Mouse (Mus musculus): ENCODE data around the gene Tmem115.

DNA sequence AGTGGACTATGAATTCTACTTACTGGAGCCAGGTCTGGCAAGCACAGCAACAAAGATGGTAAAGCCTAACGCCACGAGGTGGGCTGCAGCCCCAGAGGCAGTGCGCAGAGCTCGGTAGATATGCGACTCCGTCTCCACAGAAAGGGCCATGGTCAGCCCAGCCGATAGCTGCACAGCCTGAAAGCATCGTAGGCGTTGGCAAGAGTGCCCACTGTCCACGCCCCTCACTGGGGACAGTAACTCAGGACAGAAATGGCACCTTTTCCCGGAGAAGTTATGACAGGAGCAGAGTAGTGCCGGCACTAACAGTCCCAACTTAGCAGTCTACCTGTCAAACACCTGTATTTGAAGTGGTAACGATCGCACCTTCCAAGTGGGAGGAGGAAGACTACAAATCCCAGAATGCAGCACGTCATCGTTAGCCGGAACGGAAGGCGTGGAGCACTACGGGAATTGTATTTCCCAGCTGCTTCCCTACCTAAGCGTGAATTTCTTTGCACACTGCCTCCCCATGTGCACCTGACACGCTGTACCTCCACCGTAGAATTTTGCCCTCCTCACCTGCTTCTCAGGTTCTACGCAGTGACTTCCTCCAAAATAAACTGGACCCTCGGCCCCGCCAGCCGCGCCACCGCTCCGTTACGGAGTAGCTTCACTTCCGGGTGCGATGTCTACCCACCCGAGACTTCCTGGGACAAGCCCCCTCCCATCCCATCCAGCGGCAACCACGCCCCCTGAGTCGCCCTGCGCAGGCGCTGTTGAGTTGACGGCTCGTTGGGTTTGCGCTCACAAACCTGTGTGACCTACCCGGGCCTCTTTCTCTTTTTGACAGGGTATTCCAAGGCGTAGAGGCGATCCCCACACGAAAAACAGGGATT lies 8.0 kb downstream of the Tmem115 start, which contains the start of the genes Cyb561d2 and Nprl2:
- no peak for TF ChIP-seq GATA1 (IDR thresholded peaks at IDR 0.05; ENCODE audit: low read length)
- TF ChIP-seq TAL1 (IDR thresholded peaks at IDR 0.05; ENCODE audit: low read length) = no peak
